Mouse (Mus musculus) hindbrain, embryonic 15.5 days (tissue): ENCODE measurements at regions not wholly inside any gene's neighbourhood (a gene's known extent, or its start where the extent isn't known, plus 50 kb on each side); places are given as distances from the start of the nearest gene placed in this dataset.

ENCODE experiments used
- ATAC-seq: fragments of 200-750 bp; cut with Nextera tagmentation; 2 replicates; pipeline ENCODE4 v1.8.0; 2017; ENCODE audit warnings: low read depth, moderate number of reproducible peaks, moderate TSS enrichment; ENCODE audit not compliant: low FRiP score
- H3K27ac ChIP-seq: fragments of 300-500 bp; sonication (generic); replicated peaks from 2 replicates; pipeline ENCODE4 v1.5.1; 2015; ENCODE audit warnings: mild to moderate bottlenecking, inconsistent platforms
- H3K27me3 ChIP-seq: fragments of 300-500 bp; sonication (generic); 2 replicates; pipeline ENCODE4 v1.6.1; 2015; ENCODE audit warnings: control low read depth, inconsistent platforms
- H3K36me3 ChIP-seq: fragments of 300-500 bp; sonication (generic); 2 replicates; pipeline ENCODE4 v1.6.1; 2015; ENCODE audit warnings: control low read depth, inconsistent platforms
- H3K4me1 ChIP-seq: fragments of 300-500 bp; sonication (generic); replicated peaks from 2 replicates; pipeline ENCODE4 v1.6.1; 2015; ENCODE audit warnings: control low read depth, inconsistent platforms
- H3K4me2 ChIP-seq: fragments of 300-500 bp; sonication (generic); 2 replicates; pipeline ENCODE4 v1.6.1; 2015; ENCODE audit warnings: moderate library complexity, mild to moderate bottlenecking, inconsistent platforms
- H3K4me3 ChIP-seq: fragments of 300-500 bp; sonication (generic); 2 replicates; pipeline ENCODE4 v1.5.1; 2015; ENCODE audit warnings: mild to moderate bottlenecking, inconsistent platforms
- H3K9ac ChIP-seq: fragments of 300-500 bp; sonication (generic); 2 replicates; pipeline ENCODE4 v1.6.1; 2015; ENCODE audit warnings: inconsistent platforms
- H3K9me3 ChIP-seq: fragments of 300-500 bp; sonication (generic); 2 replicates; pipeline ENCODE4 v1.6.1; 2016; ENCODE audit warnings: control low read depth, inconsistent platforms
- WGBS: fragments of 180-500 bp; shearing (Covaris S2); methylation state at CpG from one replicate; pipeline ENCODE4 v1.1.7; 2015; 5-methylcytosine and 5-hydroxymethylcytosine counted together

DNA sequence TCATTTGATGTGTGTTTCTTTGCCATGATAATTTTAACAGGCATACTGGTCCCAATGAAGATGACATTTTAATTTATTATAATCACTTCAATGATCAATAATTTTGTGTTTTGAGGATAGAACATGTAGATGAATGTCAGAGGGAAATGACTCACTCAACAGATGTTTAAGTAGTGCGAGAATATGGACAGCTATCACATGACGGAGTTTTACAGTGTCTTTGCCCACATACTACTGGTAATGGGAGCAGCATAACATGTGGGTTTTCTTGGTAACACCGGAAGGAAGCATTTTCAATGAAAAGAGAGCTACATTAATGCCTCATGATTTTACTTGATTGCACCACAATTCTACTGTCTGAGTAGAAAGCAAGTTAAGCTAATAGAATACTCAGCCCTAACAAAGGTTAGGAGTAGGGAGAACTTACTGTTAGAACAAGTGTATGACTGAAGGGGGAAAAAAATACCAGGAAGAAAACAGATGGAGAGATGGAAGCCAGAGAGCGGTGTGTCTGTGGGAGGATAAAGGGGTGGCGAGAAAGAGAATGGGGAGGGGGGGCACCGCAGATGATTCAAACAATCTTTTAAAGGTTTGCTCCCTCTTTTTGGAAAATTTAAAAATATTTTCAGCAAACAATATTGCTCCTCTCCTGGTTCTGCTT, 142.0 kb upstream of the Dph6 start:
- Histone ChIP-seq H3K4me2 (no peak overlapping the region), H3K4me3 (no peak overlapping the region), H3K9me3 (no peaks in the 10 kb centered on the region), H3K36me3 (no peaks in the 10 kb centered on the region), H3K4me1 (no peaks in the 10 kb centered on the region), H3K27me3 (no peaks in the 10 kb centered on the region), H3K9ac (no peak overlapping the region), H3K27ac (no peak overlapping the region)
- no peak for ATAC-seq
- 89% methylated on average over 6 of the region's 6 CpGs for WGBS

DNA sequence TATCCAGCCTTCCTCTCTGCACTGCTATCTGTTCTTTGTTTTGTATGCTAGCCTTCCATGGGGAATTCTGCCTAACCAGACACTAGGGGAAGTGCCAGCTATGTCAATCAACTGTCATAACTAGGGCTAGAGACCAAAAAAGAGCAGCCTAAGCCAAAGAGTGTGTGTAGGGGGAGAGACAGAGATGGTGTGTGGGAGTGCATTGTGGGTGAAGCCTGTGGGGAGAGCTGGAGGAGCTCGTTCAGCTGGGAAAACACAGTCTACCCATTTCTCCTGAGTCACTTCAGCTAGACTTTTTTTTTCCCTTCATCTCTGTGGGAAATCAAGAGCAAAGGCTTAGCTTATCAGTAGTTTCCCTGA, 142.5 kb upstream of the Dph6 start:
- Histone ChIP-seq H3K4me1 (no peaks in the 10 kb centered on the region), H3K4me2 (no peak overlapping the region), H3K4me3 (no peak overlapping the region), H3K9me3 (no peaks in the 10 kb centered on the region), H3K27me3 (no peaks in the 10 kb centered on the region), H3K36me3 (no peaks in the 10 kb centered on the region), H3K9ac (no peak overlapping the region), H3K27ac (no peak overlapping the region)
- no peak for ATAC-seq
- 31% methylated on average over 1 of the region's 1 CpGs for WGBS

DNA sequence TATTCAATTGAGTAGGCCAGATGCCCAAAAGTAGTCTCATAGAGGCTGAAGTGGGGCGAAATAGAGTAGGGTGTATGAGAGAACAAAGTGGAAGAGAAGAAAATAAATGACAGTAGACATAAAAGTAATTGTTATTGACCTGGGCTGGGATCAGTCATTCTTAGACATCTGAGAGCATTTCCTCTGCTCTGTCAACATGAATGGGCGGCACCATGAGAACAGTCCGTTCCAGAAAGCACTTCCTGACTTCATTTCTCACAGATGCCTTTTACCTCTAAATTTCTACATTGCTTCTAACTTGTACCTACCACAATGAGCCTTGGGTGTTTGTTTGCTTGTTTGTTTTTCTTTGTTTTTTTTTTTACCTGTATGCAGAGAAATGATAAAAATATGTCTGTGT, 148.5 kb upstream of the Dph6 start:
- 86% methylated on average over 3 of the region's 3 CpGs for WGBS
- no peak for ATAC-seq

DNA sequence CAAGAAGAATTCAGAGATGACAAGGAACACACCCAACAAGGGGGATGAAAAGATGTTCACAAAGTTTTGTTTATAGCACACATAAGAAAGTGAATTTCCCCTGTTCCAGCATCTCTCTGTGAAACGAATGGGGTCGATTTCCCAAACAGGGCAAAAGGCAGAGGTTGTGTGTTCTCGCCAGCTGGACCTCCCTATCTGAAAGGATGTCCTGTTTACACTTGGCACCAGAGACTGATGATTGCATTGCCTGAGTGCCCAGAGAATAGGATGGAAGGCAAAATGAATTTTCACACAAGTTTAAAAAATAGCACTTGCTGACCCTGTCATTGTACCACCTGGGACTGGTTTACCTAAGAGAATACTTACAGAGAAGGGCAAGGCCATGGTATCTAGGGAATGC, 149.2 kb upstream of the Dph6 start:
- H3K36me3 ChIP-seq, result no peaks in the 10 kb centered on the region
- no peak overlapping the region for H3K4me3 ChIP-seq
- no peaks in the 10 kb centered on the region for H3K27me3 ChIP-seq
- H3K27ac ChIP-seq, result no peak overlapping the region
- peaks cover 7% of the 10 kb centered on the region; the same call in 1 of the 2 replicates for H3K4me1 ChIP-seq
- no peaks in the 10 kb centered on the region for H3K9me3 ChIP-seq
- H3K4me2 ChIP-seq, result no peak overlapping the region
- 84% methylated on average over 3 of the region's 3 CpGs for WGBS
- no peak overlapping the region for H3K9ac ChIP-seq
- ATAC-seq, result no peak

More for the DNA sequence above, 148.5 kb upstream of the Dph6 start:
- H3K9ac ChIP-seq, result no peak overlapping the region
- H3K4me2 ChIP-seq, result no peak overlapping the region
- H3K4me1 ChIP-seq, result peaks cover 7% of the 10 kb centered on the region; the same call in 1 of the 2 replicates
- H3K4me3 ChIP-seq, result no peak overlapping the region
- no peak overlapping the region for H3K27ac ChIP-seq
- H3K9me3 ChIP-seq, result no peaks in the 10 kb centered on the region
- H3K36me3 ChIP-seq, result no peaks in the 10 kb centered on the region
- no peaks in the 10 kb centered on the region for H3K27me3 ChIP-seq

DNA sequence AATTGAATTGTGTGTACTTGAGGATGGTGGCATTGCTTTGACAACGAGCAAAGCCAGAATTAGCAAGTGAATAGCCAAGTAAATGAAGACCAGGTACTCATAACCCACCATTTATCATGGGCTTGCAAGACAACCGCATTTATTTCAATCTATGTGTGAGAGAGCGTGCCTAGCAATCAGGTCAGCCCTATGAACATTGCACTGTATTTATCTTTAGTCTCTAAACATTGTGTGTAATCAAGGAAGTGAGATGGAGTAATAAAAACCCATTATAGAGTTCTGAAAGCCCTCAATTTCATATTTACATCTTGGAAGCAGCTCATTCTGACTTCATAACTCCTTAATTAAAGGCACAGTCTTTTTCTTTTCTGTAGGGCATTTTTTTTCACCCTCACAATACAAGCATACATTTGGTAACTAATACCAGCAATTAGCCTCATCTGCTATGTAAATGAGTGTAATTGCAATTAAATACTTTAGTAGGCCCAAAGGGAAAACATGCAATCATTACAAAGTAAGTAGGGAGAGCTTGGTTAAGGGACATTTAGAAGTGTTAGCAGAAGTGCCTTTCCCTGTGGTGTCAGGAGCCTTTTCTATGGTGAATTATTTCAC, 150.8 kb upstream of the Dph6 start:
- Histone ChIP-seq H3K4me1 (peaks cover 7% of the 10 kb centered on the region; the same call in 1 of the 2 replicates), H3K9me3 (no peaks in the 10 kb centered on the region), H3K27ac (no peak overlapping the region), H3K27me3 (no peaks in the 10 kb centered on the region), H3K4me2 (no peak overlapping the region), H3K4me3 (no peak overlapping the region), H3K36me3 (no peaks in the 10 kb centered on the region), H3K9ac (no peak overlapping the region)
- no peak for ATAC-seq
- 66% methylated on average over 3 of the region's 3 CpGs for WGBS

DNA sequence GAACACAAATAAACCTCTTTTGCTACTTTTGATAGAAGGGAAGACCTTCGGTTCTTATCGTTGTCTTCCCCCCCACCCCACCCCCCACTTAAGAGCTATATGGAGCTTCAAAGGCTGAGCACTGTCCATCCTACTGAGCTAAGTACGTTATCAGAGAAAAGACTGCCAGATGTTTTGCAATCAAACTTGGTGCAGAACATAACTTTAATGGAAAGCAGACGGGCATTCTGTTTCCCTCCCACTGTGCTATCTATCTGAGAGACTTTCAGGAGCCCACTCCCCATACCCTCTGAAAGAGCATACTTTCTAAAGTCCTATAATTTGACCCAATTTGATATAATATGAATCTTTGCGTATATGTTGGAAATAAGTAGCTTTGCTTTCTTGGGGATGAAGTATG, 153.3 kb upstream of the Dph6 start:
- Histone ChIP-seq H3K27ac (no peak overlapping the region), H3K4me2 (no peak overlapping the region), H3K9ac (no peak overlapping the region), H3K4me3 (no peak overlapping the region), H3K9me3 (no peaks in the 10 kb centered on the region), H3K36me3 (no peaks in the 10 kb centered on the region), H3K4me1 (peaks cover 7% of the 10 kb centered on the region; the same call in 1 of the 2 replicates), H3K27me3 (no peaks in the 10 kb centered on the region)
- WGBS, result 73% methylated on average over 5 of the region's 5 CpGs
- no peak for ATAC-seq

DNA sequence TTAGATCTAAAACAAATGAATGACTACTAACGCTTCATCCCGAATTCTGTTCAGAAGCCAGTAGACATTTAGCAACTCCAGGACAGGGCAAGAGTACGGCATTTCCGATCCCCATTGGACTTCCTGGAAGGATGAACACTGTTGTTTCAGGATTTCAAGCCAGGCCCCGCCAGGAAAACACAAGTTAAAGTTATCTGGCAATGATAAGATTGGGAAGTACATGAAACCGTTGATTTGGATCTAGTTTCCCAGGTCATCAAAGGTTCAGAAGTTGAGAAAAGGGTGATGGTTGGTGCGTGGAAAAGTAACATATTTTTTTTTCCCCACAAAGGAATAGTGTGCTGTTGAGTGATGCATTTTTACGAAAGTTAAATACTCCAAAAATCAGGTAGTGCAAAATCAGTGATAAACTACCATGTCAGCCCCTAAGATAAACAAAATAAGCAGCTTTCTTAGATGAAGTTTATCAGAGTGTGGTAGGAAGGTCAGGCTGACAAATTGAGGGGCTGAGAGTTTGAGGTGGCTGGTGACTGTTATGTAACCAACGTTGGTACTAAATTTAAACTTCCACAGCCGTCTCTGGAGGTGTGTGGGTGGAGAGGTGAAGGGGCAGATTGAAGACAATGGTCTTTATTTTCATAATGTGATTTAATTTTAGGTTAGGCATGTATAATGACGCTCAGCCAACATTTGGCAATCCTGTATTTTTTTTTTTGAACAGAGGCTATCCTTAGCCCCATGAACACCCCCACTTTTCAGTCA, 157.6 kb upstream of the Dph6 start:
- Histone ChIP-seq H3K4me2 (no peak overlapping the region), H3K4me1 (no peaks in the 10 kb centered on the region), H3K27me3 (no peaks in the 10 kb centered on the region), H3K9me3 (no peaks in the 10 kb centered on the region), H3K9ac (no peak overlapping the region), H3K4me3 (no peak overlapping the region), H3K27ac (no peak overlapping the region), H3K36me3 (no peaks in the 10 kb centered on the region)
- WGBS, result 84% methylated on average over 11 of the region's 11 CpGs
- no peak for ATAC-seq

DNA sequence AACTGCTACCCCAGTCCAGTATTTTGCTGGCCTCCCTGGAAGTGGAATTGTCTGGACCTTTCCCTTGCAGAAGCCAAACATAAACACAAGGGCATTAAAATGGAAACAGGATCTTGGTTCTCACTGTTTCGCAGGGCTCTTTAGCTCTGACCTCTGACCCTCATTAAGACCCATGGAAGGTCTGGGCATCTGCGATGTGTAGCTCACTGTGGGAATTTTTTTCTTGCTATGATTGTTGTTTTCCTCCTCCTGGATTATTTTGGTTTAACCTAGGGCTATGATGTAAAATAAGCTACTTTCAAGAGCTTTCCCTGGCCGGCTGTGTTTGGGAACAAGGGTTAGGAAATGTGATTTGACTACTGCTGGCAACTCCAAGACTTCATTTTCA, 158.1 kb upstream of the Dph6 start:
- no peak overlapping the region for H3K4me2 ChIP-seq
- H3K27ac ChIP-seq, result no peak overlapping the region
- H3K4me3 ChIP-seq, result no peak overlapping the region
- no peaks in the 10 kb centered on the region for H3K36me3 ChIP-seq
- H3K4me1 ChIP-seq, result no peaks in the 10 kb centered on the region
- H3K27me3 ChIP-seq, result no peaks in the 10 kb centered on the region
- H3K9me3 ChIP-seq, result no peaks in the 10 kb centered on the region
- 56% methylated on average over 3 of the region's 3 CpGs for WGBS
- H3K9ac ChIP-seq, result no peak overlapping the region
- no peak for ATAC-seq

DNA sequence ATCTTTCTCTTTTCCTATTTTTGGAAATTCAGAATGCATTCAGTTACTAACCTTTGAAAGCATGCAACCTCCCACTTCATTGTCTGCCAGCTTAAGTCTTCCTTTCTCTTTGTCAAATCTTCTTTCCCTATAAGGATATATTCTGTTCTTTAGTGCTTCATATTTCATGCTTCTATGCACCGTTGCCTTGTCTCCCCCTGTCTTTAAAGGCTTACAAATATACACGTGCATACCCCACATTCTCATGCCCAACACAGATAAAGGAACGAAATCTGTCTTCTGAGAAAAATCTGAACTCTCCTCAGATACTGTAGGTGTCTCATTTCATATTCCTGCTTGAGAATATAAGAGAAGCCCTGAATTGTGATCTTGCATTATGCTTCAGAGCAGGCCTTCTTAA, 167.9 kb upstream of the Dph6 start:
- Histone ChIP-seq H3K9ac (no peak overlapping the region), H3K36me3 (no peaks in the 10 kb centered on the region), H3K27ac (no peak overlapping the region), H3K9me3 (no peaks in the 10 kb centered on the region), H3K4me3 (no peak overlapping the region), H3K4me1 (no peaks in the 10 kb centered on the region), H3K27me3 (no peaks in the 10 kb centered on the region), H3K4me2 (no peak overlapping the region)
- no peak for ATAC-seq
- 66% methylated on average over 3 of the region's 3 CpGs for WGBS

DNA sequence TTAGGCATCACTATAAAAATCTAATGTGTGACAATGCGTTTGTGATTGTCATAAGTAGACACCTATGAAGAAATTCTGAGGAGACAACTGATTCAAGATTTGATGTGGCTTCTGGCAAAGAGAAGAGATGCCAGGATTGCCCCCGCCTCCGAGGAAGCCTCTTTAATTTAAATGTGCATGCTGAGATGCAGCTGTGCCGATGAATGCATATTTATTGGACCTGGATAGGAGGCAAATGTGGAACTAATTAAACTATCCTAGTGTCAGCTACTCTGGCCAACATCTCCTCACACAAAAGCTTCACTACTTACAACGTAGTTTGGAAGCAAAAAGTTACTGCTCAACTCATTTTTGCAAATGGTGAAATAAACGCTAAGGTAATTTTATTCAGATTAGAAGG, 173.4 kb upstream of the Dph6 start:
- whole genome bisulfite sequencing, result 36% methylated on average over 6 of the region's 6 CpGs
- Histone ChIP-seq H3K4me1 (no peaks in the 10 kb centered on the region), H3K9me3 (no peaks in the 10 kb centered on the region), H3K27me3 (no peaks in the 10 kb centered on the region), H3K4me2 (no peak overlapping the region), H3K4me3 (no peak overlapping the region), H3K36me3 (no peaks in the 10 kb centered on the region), H3K27ac (no peak overlapping the region), H3K9ac (no peak overlapping the region)
- ATAC-seq, result no peak

DNA sequence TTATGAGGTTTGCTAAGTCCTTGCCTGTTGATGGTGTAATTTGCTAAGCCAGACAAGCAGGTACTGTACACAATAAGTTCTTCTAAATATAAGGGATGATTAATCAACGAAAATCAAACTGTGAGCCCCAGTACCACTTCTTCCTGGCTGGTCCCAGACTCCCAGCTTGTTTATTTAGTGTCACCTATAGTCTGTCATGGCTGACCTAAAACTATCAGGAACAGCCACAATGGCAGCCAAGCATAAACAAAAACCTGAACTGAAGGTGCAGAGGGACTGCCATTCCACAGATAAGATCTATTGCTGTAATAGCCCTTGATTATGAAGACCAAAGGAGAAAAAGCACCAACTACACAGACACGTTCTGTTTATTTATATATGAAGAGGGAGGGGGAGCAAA, 180.9 kb upstream of the Dph6 start:
- 44% methylated on average over 2 of the region's 2 CpGs for WGBS
- H3K27ac ChIP-seq, result 0 out of 2 replicates have a peak overlapping the region, but pooled peaks have one; percentile 2
- H3K36me3 ChIP-seq, result no peaks in the 10 kb centered on the region
- H3K4me1 ChIP-seq, result peaks cover 4% of the 10 kb centered on the region; the same call in 1 of the 2 replicates
- no peaks in the 10 kb centered on the region for H3K9me3 ChIP-seq
- no peaks in the 10 kb centered on the region for H3K27me3 ChIP-seq
- H3K4me3 ChIP-seq, result no peak overlapping the region
- no peak for ATAC-seq
- H3K4me2 ChIP-seq, result no peak overlapping the region
- H3K9ac ChIP-seq, result no peak overlapping the region

DNA sequence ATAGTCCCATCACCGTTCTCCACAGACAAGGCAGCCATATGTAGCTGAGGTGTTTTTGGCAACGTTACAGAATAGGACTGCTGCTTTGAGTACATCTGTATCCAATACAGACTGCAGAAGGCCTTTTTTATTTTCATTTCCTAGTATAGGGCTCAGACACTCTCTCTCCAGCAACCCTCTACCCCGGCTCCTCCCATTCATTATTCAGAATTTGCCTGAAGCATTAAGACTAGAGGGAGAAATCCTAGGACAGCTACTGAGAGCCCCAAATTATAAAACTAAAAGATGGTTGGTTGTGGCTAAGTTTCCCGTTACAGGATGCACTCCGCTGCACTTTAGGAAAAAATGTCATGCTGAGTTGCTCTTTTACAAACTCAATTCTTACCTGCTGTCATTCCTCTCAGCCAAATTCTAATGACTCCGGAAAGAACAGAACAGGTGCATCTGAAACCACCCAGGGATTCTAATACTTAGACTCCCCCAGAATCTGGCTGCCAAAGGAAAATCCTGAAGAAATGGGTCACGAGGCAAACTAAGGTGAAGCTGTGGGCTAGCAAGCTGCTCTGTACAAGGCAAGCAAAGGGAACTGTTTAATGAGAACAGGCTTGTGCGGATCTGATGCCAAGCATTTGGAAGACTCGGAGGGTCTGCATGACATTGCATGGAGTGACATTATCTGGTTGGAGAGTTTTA, 189.1 kb upstream of the Dph6 start:
- Histone ChIP-seq H3K9me3 (no peaks in the 10 kb centered on the region), H3K4me2 (no peak overlapping the region), H3K27ac (no peak overlapping the region), H3K9ac (no peak overlapping the region), H3K4me3 (no peak overlapping the region), H3K27me3 (no peaks in the 10 kb centered on the region), H3K4me1 (no peaks in the 10 kb centered on the region), H3K36me3 (no peaks in the 10 kb centered on the region)
- WGBS, result 64% methylated on average over 9 of the region's 9 CpGs
- no peak for ATAC-seq
